Mouse (Mus musculus): ENCODE measurements around the gene Soat1. TPM values are rescaled to one million over a fixed set of nuclear protein-coding genes. Genes with fewer than 3 reads are reported as not detected.

Gene Soat1
- polyA plus RNA-seq, 1 experiment from 2014 or later = 51.2 TPM

GRCm38 (mm10) chr1:156504945-156505523 is 30.9 kb upstream of the Soat1 start:
- Histone ChIP-seq H3K4me1 (replicated peaks; ENCODE audit: control insufficient read depth, insufficient read depth, low read length) (no peaks in the 10 kb centered on the region), H3K36me3 (ENCODE audit: control insufficient read depth, insufficient read depth) (no peaks in the 10 kb centered on the region), H3K27ac (ENCODE audit: low read depth, low read length) (no peak overlapping the region), H3K9me3 (ENCODE audit: control insufficient read depth) (no peaks in the 10 kb centered on the region), H3K4me2 (replicated peaks; ENCODE audit: low read depth) (no peak overlapping the region), H3K4me3 (ENCODE audit: low read depth, low read length) (no peak overlapping the region), H3K9ac (ENCODE audit: low read depth, low read length) (no peak overlapping the region), H3K27me3 (replicated peaks; ENCODE audit: control insufficient read depth, insufficient read depth, low read length) (no peaks in the 10 kb centered on the region)
- ATAC-seq = no peak
- peak; percentile 37 for TF ChIP-seq CTCF (IDR thresholded peaks at IDR 0.05; ENCODE audit: low read depth)
- 75% methylated on average over 5 of the region's 5 CpGs for WGBS

GRCm38 (mm10) chr1:156496910-156497309 is 22.8 kb upstream of the Soat1 start:
- WGBS = 71% methylated on average over 5 of the region's 5 CpGs
- Histone ChIP-seq H3K9me3 (ENCODE audit: control insufficient read depth) (no peaks in the 10 kb centered on the region), H3K4me1 (replicated peaks; ENCODE audit: control insufficient read depth, insufficient read depth, low read length) (no peaks in the 10 kb centered on the region), H3K4me3 (ENCODE audit: low read depth, low read length) (no peak overlapping the region), H3K36me3 (ENCODE audit: control insufficient read depth, insufficient read depth) (no peaks in the 10 kb centered on the region), H3K27me3 (replicated peaks; ENCODE audit: control insufficient read depth, insufficient read depth, low read length) (no peaks in the 10 kb centered on the region), H3K27ac (ENCODE audit: low read depth, low read length) (no peak overlapping the region), H3K4me2 (replicated peaks; ENCODE audit: low read depth) (no peak overlapping the region), H3K9ac (ENCODE audit: low read depth, low read length) (no peak overlapping the region)
- TF ChIP-seq CTCF (IDR thresholded peaks at IDR 0.05; ENCODE audit: low read depth) = no peak
- ATAC-seq = no peak

- no peaks in the 10 kb centered on the region for H3K9me3 ChIP-seq (ENCODE audit: control insufficient read depth)
- H3K4me1 ChIP-seq (replicated peaks; ENCODE audit: control insufficient read depth, insufficient read depth, low read length) = no peaks in the 10 kb centered on the region
- no peaks in the 10 kb centered on the region for H3K36me3 ChIP-seq (ENCODE audit: control insufficient read depth, insufficient read depth)
- H3K4me3 ChIP-seq (ENCODE audit: low read depth, low read length) = no peak overlapping the region
- H3K9ac ChIP-seq (ENCODE audit: low read depth, low read length) = no peak overlapping the region
- H3K27ac ChIP-seq (ENCODE audit: low read depth, low read length) = no peak overlapping the region
- no peak overlapping the region for H3K4me2 ChIP-seq (replicated peaks; ENCODE audit: low read depth)
- no peak for ATAC-seq
- WGBS = 83% methylated on average over 8 of the region's 8 CpGs
- H3K27me3 ChIP-seq (replicated peaks; ENCODE audit: control insufficient read depth, insufficient read depth, low read length) = no peaks in the 10 kb centered on the region
- TF ChIP-seq CTCF (IDR thresholded peaks at IDR 0.05; ENCODE audit: low read depth) = no peak
These were observed 20.9 kb upstream of the Soat1 start for GRCm38 (mm10) chr1:156495025-156495424.

- Histone ChIP-seq H3K4me3 (ENCODE audit: low read depth, low read length) (no peak overlapping the region), H3K9me3 (ENCODE audit: control insufficient read depth) (no peaks in the 10 kb centered on the region), H3K36me3 (ENCODE audit: control insufficient read depth, insufficient read depth) (no peaks in the 10 kb centered on the region), H3K9ac (ENCODE audit: low read depth, low read length) (no peak overlapping the region), H3K27me3 (replicated peaks; ENCODE audit: control insufficient read depth, insufficient read depth, low read length) (no peaks in the 10 kb centered on the region), H3K4me1 (replicated peaks; ENCODE audit: control insufficient read depth, insufficient read depth, low read length) (no peaks in the 10 kb centered on the region), H3K27ac (ENCODE audit: low read depth, low read length) (no peak overlapping the region), H3K4me2 (replicated peaks; ENCODE audit: low read depth) (no peak overlapping the region)
- 65% methylated on average over 4 of the region's 4 CpGs for WGBS
- no peak for TF ChIP-seq CTCF (IDR thresholded peaks at IDR 0.05; ENCODE audit: low read depth)
- no peak for ATAC-seq
These were observed 17.2 kb upstream of the Soat1 start for GRCm38 (mm10) chr1:156491226-156491796.

- Histone ChIP-seq H3K36me3 (ENCODE audit: control insufficient read depth, insufficient read depth) (no peaks in the 10 kb centered on the region), H3K4me3 (ENCODE audit: low read depth, low read length) (no peak overlapping the region), H3K27me3 (replicated peaks; ENCODE audit: control insufficient read depth, insufficient read depth, low read length) (no peaks in the 10 kb centered on the region), H3K27ac (ENCODE audit: low read depth, low read length) (no peak overlapping the region), H3K9ac (ENCODE audit: low read depth, low read length) (no peak overlapping the region), H3K4me2 (replicated peaks; ENCODE audit: low read depth) (no peak overlapping the region), H3K4me1 (replicated peaks; ENCODE audit: control insufficient read depth, insufficient read depth, low read length) (no peaks in the 10 kb centered on the region), H3K9me3 (ENCODE audit: control insufficient read depth) (no peaks in the 10 kb centered on the region)
- no peak for ATAC-seq
- 58% methylated on average over 5 of the region's 5 CpGs for WGBS
- TF ChIP-seq CTCF (IDR thresholded peaks at IDR 0.05; ENCODE audit: low read depth) = no peak
These were observed 13.9 kb upstream of the Soat1 start for GRCm38 (mm10) chr1:156488031-156488430.

- H3K4me2 ChIP-seq (replicated peaks; ENCODE audit: low read depth) = no peak overlapping the region
- no peaks in the 10 kb centered on the region for H3K36me3 ChIP-seq (ENCODE audit: control insufficient read depth, insufficient read depth)
- no peaks in the 10 kb centered on the region for H3K4me1 ChIP-seq (replicated peaks; ENCODE audit: control insufficient read depth, insufficient read depth, low read length)
- 95% methylated on average over 7 of the region's 7 CpGs for WGBS
- no peaks in the 10 kb centered on the region for H3K9me3 ChIP-seq (ENCODE audit: control insufficient read depth)
- H3K27me3 ChIP-seq (replicated peaks; ENCODE audit: control insufficient read depth, insufficient read depth, low read length) = no peaks in the 10 kb centered on the region
- ATAC-seq = no peak
- no peak overlapping the region for H3K27ac ChIP-seq (ENCODE audit: low read depth, low read length)
- no peak overlapping the region for H3K9ac ChIP-seq (ENCODE audit: low read depth, low read length)
- TF ChIP-seq CTCF (IDR thresholded peaks at IDR 0.05; ENCODE audit: low read depth) = no peak
- H3K4me3 ChIP-seq (ENCODE audit: low read depth, low read length) = no peak overlapping the region
These were observed 13.4 kb upstream of the Soat1 start for GRCm38 (mm10) chr1:156487498-156487897.

All from intestine, postnatal 0 days (tissue).